In the genomic region with DNA sequence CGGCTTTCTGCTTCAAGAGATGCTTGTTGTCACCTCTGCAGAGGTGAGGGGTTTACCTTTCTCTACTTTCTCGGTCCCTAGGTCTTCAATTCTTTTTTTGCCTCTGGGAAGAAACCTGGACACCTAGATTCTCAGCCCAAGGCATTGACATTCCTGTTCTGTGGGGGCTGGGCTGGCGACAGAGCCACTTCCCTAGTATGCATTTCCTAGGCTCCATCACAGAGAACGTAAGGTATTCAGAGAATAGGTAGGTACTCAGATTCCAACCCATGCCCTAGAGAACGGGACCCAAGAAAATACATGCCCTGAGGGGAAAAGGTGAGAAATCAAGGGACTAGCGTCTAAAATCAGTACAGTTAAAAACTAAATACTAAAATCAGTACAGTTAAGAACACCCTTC, we compare ENCODE assay signal across 8 mouse cellular contexts. TPM values are rescaled to one million over a fixed set of nuclear protein-coding genes. Genes with fewer than 3 reads are reported as not detected.
DNase-seq lines count a peak whose midpoint lies in the region; ATAC-seq and TF ChIP-seq lines count a peak whose summit lies in the region.

No protein-coding gene starts in this region.

- no peaks in the 10 kb centered on the region for H3K79me2 ChIP-seq in myocyte (ENCODE audit: control insufficient read depth, insufficient read depth)

- no peaks in the 10 kb centered on the region for H3K9me3 ChIP-seq in intestine, embryonic 14.5 days (ENCODE audit: control insufficient read depth, low read length)

- H3ac ChIP-seq in myocyte (ENCODE audit: control insufficient read depth, insufficient read length), result peak overlapping the region; percentile 58

- no peak for TF ChIP-seq CTCF in gastrocnemius, adult 2 months (IDR thresholded peaks at IDR 0.05)

- peaks cover 32% of the 10 kb centered on the region for H3K36me3 ChIP-seq in intestine, embryonic 14.5 days (ENCODE audit: control insufficient read depth, insufficient read depth, low read length)
- peaks cover 13% of the 10 kb centered on the region for H3K36me3 ChIP-seq in myocyte (ENCODE audit: control insufficient read depth, insufficient read depth)

- H3K4me2 ChIP-seq in intestine, embryonic 14.5 days (ENCODE audit: low read length), result peak overlapping the region; percentile 78
- peak overlapping the region; percentile 68 for H3K4me2 ChIP-seq in myocyte (ENCODE audit: low read depth)

- 13% methylated on average over 6 of the region's 6 CpGs for WGBS in intestine, embryonic 14.5 days

- TF ChIP-seq POLR2A in myocyte (IDR thresholded peaks at IDR 0.05; ENCODE audit: insufficient read length, low read depth), result no peak

- H3K4me1 ChIP-seq in intestine, embryonic 14.5 days (replicated peaks; ENCODE audit: control insufficient read depth, insufficient read depth, low read length), result peaks cover 7% of the 10 kb centered on the region

- H3K27ac ChIP-seq in gastrocnemius, adult 2 months, result no peak overlapping the region
- H3K27ac ChIP-seq in intestine, embryonic 14.5 days (ENCODE audit: low read depth), result peak overlapping the region; percentile 66; the same call in 1 of the 2 replicates

- peak overlapping the region; percentile 91 for H3K4me3 ChIP-seq in gastrocnemius, adult 2 months
- H3K4me3 ChIP-seq in intestine, embryonic 14.5 days (ENCODE audit: low read depth, low read length), result peak overlapping the region; percentile 60
- H3K4me3 ChIP-seq in myocyte, result peak overlapping the region; percentile 50

- ATAC-seq in intestine, embryonic 14.5 days (replicated peaks; ENCODE audit: low FRiP score, low TSS enrichment, low read depth), result no peak

- intact Hi-C loops in gastrocnemius, adult 2 months (cut with DNase I), result no loop called here

- no peaks in the 10 kb centered on the region for H3K27me3 ChIP-seq in intestine, embryonic 14.5 days (replicated peaks; ENCODE audit: control insufficient read depth, insufficient read depth, low read length)
- no peaks in the 10 kb centered on the region for H3K27me3 ChIP-seq in myocyte (ENCODE audit: control insufficient read depth, insufficient read depth, insufficient read length)

- no peak for DNase-seq in gastrocnemius, adult 2 months
- DNase-seq in gastrocnemius, adult 18-20 months (ENCODE audit: low spot score), result no peak
- peak; percentile 5 for DNase-seq in thymus, postnatal 14 days
- no peak for DNase-seq in thymus, postnatal 36 days
- DNase-seq in intestine, embryonic 14.5 days (ENCODE audit: low spot score), result no peak
- DNase-seq in spleen, adult 18-20 months, result no peak
- no peak for DNase-seq in urinary bladder, postnatal 36 days (ENCODE audit: low spot score in 2 of 2)

- peak overlapping the region; percentile 87 for H3K9ac ChIP-seq in intestine, embryonic 14.5 days (ENCODE audit: low read length)

TF ChIP-seq in myocyte, 11 proteins besides CTCF, POLR2A, EP300 and RAD21:
- TF ChIP-seq TCF3 (IDR thresholded peaks at IDR 0.05; ENCODE audit: insufficient read length, low read depth) (no peak), MAX (IDR thresholded peaks at IDR 0.05; ENCODE audit: low read depth) (no peak), TCF12 (IDR thresholded peaks at IDR 0.05; ENCODE audit: insufficient read depth, poor library complexity, severe bottlenecking) (no peak), USF1 (IDR thresholded peaks at IDR 0.05; ENCODE audit: low read depth) (no peak), CEBPB (IDR thresholded peaks at IDR 0.05; ENCODE audit: insufficient read depth, poor library complexity, severe bottlenecking) (no peak), POLR2AphosphoS2 (IDR thresholded peaks at IDR 0.05; ENCODE audit: insufficient read length, low read depth) (no peak)

RNA-seq across cellular contexts. Expression of a gene that starts 0.7 kb away (rescaled TPM):
- under 1 TPM; 0.54 to 0.98 TPM for total RNA-seq in gastrocnemius, adult 2 months (2021)
- total RNA-seq in gastrocnemius, adult 18-20 months (2021), result under 1 TPM; 0.34 to 0.36 TPM
- polyA plus RNA-seq in intestine, embryonic 14.5 days (2014; fragmentation: Nextera tagmentation; extraction: Ambion mirVana), result 19.0 and 19.4 TPM in 2 replicates
- polyA plus RNA-seq in myocyte (2012; fragmentation: generic; extraction: Trizol), result 4.4 TPM

RNA-seq across cellular contexts. Expression of a gene that starts 47.0 kb away (rescaled TPM):
- not detected for total RNA-seq in gastrocnemius, adult 2 months (2021)
- not detected for total RNA-seq in gastrocnemius, adult 18-20 months (2021)
- 5.8 and 5.9 TPM in 2 replicates for polyA plus RNA-seq in intestine, embryonic 14.5 days (2014; fragmentation: Nextera tagmentation; extraction: Ambion mirVana)
- polyA plus RNA-seq in myocyte (2012; fragmentation: generic; extraction: Trizol), result 0.53 TPM
